Mouse (Mus musculus) left cerebral cortex, postnatal 25 days (tissue): ENCODE measurements around the gene Pth1r. TPM values are rescaled to one million over a fixed set of nuclear protein-coding genes. Genes with fewer than 3 reads are reported as not detected.

ENCODE experiments used
- total RNA-seq, 2 experiments: library from RNA; stranded (reverse); gene quantifications; 2 replicates each; pipeline ENCODE4 v1.2.3; 2021

The Pth1r gene
- total RNA-seq, 2 experiments from 2014 or later, result 5.5 to 5.9 TPM

Other genes with a start within 250 kb of the Pth1r start
- 10 to 100 TPM; 68.9 to 74.9 TPM for gene Setd2, start 214.5 kb downstream of the Pth1r start, total RNA-seq
- gene Nradd, start 122.7 kb downstream of the Pth1r start, total RNA-seq, result 1 to 10 TPM; 1.3 TPM
- 10 to 100 TPM in 1 of 2 experiments, 1 to 10 TPM in 1; 9.3 to 14.4 TPM for gene Nbeal2, start 93.0 kb downstream of the Pth1r start, total RNA-seq
- 10 to 100 TPM; 47.2 to 55.7 TPM for gene Ccdc12, start 90.6 kb downstream of the Pth1r start, total RNA-seq
- not detected for gene Myl3, start 5.3 kb downstream of the Pth1r start, total RNA-seq
- gene Prss42, start 51.0 kb upstream of the Pth1r start, total RNA-seq, result not detected
- not detected for gene Prss44, start 66.8 kb upstream of the Pth1r start, total RNA-seq
- under 1 TPM in 1 of 2 experiments, not detected in 1; 0.14 TPM for gene Prss43, start 79.5 kb upstream of the Pth1r start, total RNA-seq
- gene Prss45, start 87.4 kb upstream of the Pth1r start, total RNA-seq, result under 1 TPM; 0.27 to 0.39 TPM
- gene Prss46, start 97.4 kb upstream of the Pth1r start, total RNA-seq, result not detected
- under 1 TPM in 1 of 2 experiments, not detected in 1; 0.71 TPM for gene Prss50, start 110.8 kb upstream of the Pth1r start, total RNA-seq
- gene Als2cl, start 132.7 kb upstream of the Pth1r start, total RNA-seq, result 1 to 10 TPM; 8.2 to 10.0 TPM
- 1 to 10 TPM; 2.7 to 4.1 TPM for gene Tmie, start 133.0 kb upstream of the Pth1r start, total RNA-seq
- not detected for gene Fam240a, start 169.7 kb upstream of the Pth1r start, total RNA-seq
- gene Tdgf1, start 199.0 kb upstream of the Pth1r start, total RNA-seq, result under 1 TPM in 1 of 2 experiments, not detected in 1; 0.43 TPM
- gene Lrrc2, start 204.4 kb upstream of the Pth1r start, total RNA-seq, result 1 to 10 TPM in 1 of 2 experiments, under 1 TPM in 1; 0.73 to 2.1 TPM
- under 1 TPM; 0.18 to 0.46 TPM for gene Rtp3, start 243.4 kb upstream of the Pth1r start, total RNA-seq